Mouse (Mus musculus) heart, embryonic 12.5 days (tissue): ENCODE results near the gene Pygm. TPM values are rescaled to one million over a fixed set of nuclear protein-coding genes. Genes with fewer than 3 reads are reported as not detected.

Source experiments
- ATAC-seq: fragments of 200-750 bp; cut with Nextera tagmentation; 2 replicates; pipeline ENCODE4 v1.8.0; 2017; ENCODE audit warnings: moderate TSS enrichment, moderate library complexity; ENCODE audit not compliant: insufficient number of reproducible peaks, low FRiP score
- H3K27ac ChIP-seq: fragments of 300-500 bp; sonication (generic); 2 replicates; pipeline ENCODE4 v1.5.1; 2016; ENCODE audit warnings: mild to moderate bottlenecking, moderate library complexity; ENCODE audit not compliant: poor library complexity, severe bottlenecking
- H3K27me3 ChIP-seq: fragments of 300-500 bp; sonication (generic); replicated peaks from 2 replicates; pipeline ENCODE4 v1.6.1; 2016; ENCODE audit warnings: mild to moderate bottlenecking, moderate library complexity
- H3K36me3 ChIP-seq: fragments of 300-500 bp; sonication (generic); 2 replicates; pipeline ENCODE4 v1.6.1; 2016; ENCODE audit warnings: mild to moderate bottlenecking, moderate library complexity
- H3K4me1 ChIP-seq: fragments of 300-500 bp; sonication (generic); replicated peaks from 2 replicates; pipeline ENCODE4 v1.6.1; 2016; ENCODE audit warnings: mild to moderate bottlenecking
- H3K4me2 ChIP-seq: fragments of 300-500 bp; sonication (generic); 2 replicates; pipeline ENCODE4 v1.6.1; 2016; ENCODE audit warnings: mild to moderate bottlenecking, moderate library complexity
- H3K4me3 ChIP-seq: fragments of 300-500 bp; sonication (generic); 2 replicates; pipeline ENCODE4 v1.5.1; 2016; ENCODE audit warnings: mild to moderate bottlenecking
- H3K9ac ChIP-seq: fragments of 300-500 bp; sonication (generic); 2 replicates; pipeline ENCODE4 v1.6.1; 2016; ENCODE audit warnings: mild to moderate bottlenecking, moderate library complexity
- H3K9me3 ChIP-seq: fragments of 300-500 bp; sonication (generic); replicated peaks from 2 replicates; pipeline ENCODE4 v1.6.1; 2016; ENCODE audit warnings: mild to moderate bottlenecking, moderate library complexity
- WGBS: fragments of 180-500 bp; shearing (Covaris S2); methylation state at CpG from one replicate; pipeline ENCODE4 v1.1.7; 2016; 5-methylcytosine and 5-hydroxymethylcytosine counted together
- polyA plus RNA-seq: library from polyadenylated mRNA; unstranded; fragments of >200 nt; fragmentation: Nextera tagmentation; extraction: Ambion mirVana; gene quantifications from 2 replicates; pipeline ENCODE4 v1.2.1, GENCODE M21; 2016

The Pygm gene
- polyA plus RNA-seq, 1 experiment from 2014 or later, result 224 TPM

- Histone ChIP-seq H3K27ac (no peak overlapping the region), H3K9me3 (no peaks in the 10 kb centered on the region), H3K36me3 (peaks cover 68% of the 10 kb centered on the region), H3K27me3 (no peaks in the 10 kb centered on the region), H3K4me3 (peak overlapping the region; percentile 68), H3K9ac (no peak overlapping the region), H3K4me1 (peaks cover 24% of the 10 kb centered on the region), H3K4me2 (peak overlapping the region; percentile 92)
- 70% methylated on average over 5 of the region's 5 CpGs for WGBS
- ATAC-seq, result no peak
Measured at GRCm38 (mm10) chr19:6342276-6342933, 41.8 kb upstream of the Pygm start.

DNA sequence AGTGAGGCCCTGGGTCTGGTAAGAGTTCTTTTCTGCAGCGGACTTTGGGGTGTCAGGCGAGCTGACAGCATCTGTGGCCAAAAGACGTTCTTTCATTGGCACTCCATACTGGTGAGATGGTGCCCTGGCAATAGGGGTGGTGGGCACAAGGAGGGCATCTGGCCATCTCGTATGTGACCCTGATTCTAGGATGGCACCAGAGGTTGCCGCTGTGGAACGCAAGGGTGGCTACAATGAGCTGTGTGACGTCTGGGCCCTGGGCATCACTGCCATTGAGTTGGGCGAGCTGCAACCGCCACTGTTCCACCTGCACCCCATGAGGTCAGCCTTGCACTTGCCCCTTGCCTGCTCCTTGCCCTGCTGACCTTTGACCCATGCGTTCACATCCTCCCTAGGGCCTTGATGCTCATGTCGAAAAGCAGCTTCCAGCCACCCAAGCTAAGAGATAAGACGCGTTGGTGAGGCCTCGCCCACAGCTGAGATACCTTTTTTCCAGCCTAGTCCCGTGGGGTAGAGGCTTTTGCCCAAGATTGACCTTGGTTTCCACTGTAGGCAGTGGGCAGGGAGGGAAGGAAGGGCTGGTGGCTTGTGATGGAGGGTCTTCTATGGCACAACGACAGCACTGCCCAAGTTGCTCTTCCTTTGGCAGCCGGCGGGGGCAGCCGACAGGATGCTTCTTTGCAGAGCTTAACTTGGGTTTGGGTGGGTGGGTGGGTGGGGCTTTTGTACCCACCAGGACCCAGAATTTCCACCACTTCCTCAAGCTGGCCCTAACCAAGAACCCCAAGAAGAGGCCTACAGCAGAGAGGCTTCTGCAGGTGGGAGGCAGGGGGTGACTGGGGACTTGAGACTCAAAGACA lies 40.9 kb upstream of the Pygm start:
- 73% methylated on average over 19 of the region's 19 CpGs for WGBS
- Histone ChIP-seq H3K4me2 (peak overlapping the region; percentile 92; the same call in 1 of the 2 replicates), H3K4me1 (peaks cover 24% of the 10 kb centered on the region), H3K4me3 (no peak overlapping the region), H3K27me3 (no peaks in the 10 kb centered on the region), H3K27ac (no peak overlapping the region), H3K36me3 (peaks cover 61% of the 10 kb centered on the region), H3K9me3 (no peaks in the 10 kb centered on the region), H3K9ac (no peak overlapping the region)
- ATAC-seq, result no peak

GRCm38 (mm10) chr19:6343996-6344395 lies 40.2 kb upstream of the Pygm start:
- H3K27ac ChIP-seq, result no peak overlapping the region
- H3K4me3 ChIP-seq, result no peak overlapping the region
- peaks cover 54% of the 10 kb centered on the region for H3K36me3 ChIP-seq
- no peak overlapping the region for H3K4me2 ChIP-seq
- peaks cover 31% of the 10 kb centered on the region for H3K4me1 ChIP-seq
- H3K9ac ChIP-seq, result no peak overlapping the region
- ATAC-seq, result no peak
- H3K27me3 ChIP-seq, result no peaks in the 10 kb centered on the region
- WGBS, result 85% methylated on average over 5 of the region's 5 CpGs
- H3K9me3 ChIP-seq, result no peaks in the 10 kb centered on the region

DNA sequence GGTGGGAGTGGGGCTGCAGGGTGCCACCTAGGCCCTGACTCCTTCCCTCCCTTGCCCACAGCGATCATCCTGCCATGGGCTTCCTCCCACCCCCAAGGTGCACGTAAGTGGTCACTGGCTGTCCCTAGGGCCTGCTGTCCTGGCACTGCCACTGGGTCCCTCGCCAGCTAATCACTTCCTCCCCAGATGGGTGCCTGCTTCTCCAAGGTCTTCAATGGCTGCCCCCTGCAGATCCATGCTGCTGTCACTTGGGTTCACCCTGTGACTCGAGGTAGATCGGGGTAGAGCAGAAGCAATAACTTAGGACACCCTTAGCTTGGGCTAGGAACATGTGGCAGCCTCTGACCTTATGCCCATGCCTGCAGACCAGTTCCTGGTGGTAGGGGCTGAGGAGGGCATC lies 38.2 kb upstream of the Pygm start:
- Histone ChIP-seq H3K27ac (no peak overlapping the region), H3K36me3 (peaks cover 41% of the 10 kb centered on the region), H3K4me3 (no peak overlapping the region), H3K4me1 (peaks cover 31% of the 10 kb centered on the region), H3K9ac (no peak overlapping the region), H3K9me3 (no peaks in the 10 kb centered on the region), H3K27me3 (no peaks in the 10 kb centered on the region), H3K4me2 (no peak overlapping the region)
- no peak for ATAC-seq
- 91% methylated on average over 5 of the region's 5 CpGs for WGBS

DNA sequence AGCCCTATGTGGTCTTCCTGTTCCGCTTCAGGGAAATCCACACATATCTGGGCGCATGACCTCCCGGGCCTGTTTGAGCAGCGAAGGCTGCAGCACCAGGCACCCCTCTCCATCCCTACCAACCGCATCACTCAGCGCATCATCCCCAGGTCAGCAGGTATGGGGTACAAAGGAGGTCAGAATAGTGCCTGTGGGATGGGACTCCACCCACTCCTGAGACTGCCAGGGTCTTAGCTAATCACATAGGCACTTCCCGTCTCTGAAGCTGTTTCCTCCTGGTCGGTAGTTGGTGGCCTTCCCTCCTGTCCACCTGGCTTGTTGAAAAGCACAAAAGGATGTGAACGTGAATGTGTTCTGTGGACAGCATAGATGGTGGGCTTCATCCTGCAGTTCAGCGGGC lies 37.5 kb upstream of the Pygm start:
- ATAC-seq, result no peak

GRCm38 (mm10) chr19:6347615-6348014 lies 36.6 kb upstream of the Pygm start:
- no peak for ATAC-seq
- Histone ChIP-seq H3K4me1 (peaks cover 23% of the 10 kb centered on the region), H3K9me3 (no peaks in the 10 kb centered on the region), H3K4me2 (no peak overlapping the region), H3K9ac (no peak overlapping the region), H3K27me3 (no peaks in the 10 kb centered on the region), H3K4me3 (no peak overlapping the region), H3K27ac (no peak overlapping the region), H3K36me3 (peaks cover 44% of the 10 kb centered on the region)
- 95% methylated on average over 4 of the region's 4 CpGs for WGBS

More for the DNA sequence above, 37.5 kb upstream of the Pygm start:
- H3K36me3 ChIP-seq, result peaks cover 41% of the 10 kb centered on the region
- H3K9ac ChIP-seq, result no peak overlapping the region
- 81% methylated on average over 10 of the region's 10 CpGs for WGBS
- H3K9me3 ChIP-seq, result no peaks in the 10 kb centered on the region
- peaks cover 31% of the 10 kb centered on the region for H3K4me1 ChIP-seq
- H3K4me3 ChIP-seq, result no peak overlapping the region
- no peak overlapping the region for H3K4me2 ChIP-seq
- no peak overlapping the region for H3K27ac ChIP-seq
- H3K27me3 ChIP-seq, result no peaks in the 10 kb centered on the region

DNA sequence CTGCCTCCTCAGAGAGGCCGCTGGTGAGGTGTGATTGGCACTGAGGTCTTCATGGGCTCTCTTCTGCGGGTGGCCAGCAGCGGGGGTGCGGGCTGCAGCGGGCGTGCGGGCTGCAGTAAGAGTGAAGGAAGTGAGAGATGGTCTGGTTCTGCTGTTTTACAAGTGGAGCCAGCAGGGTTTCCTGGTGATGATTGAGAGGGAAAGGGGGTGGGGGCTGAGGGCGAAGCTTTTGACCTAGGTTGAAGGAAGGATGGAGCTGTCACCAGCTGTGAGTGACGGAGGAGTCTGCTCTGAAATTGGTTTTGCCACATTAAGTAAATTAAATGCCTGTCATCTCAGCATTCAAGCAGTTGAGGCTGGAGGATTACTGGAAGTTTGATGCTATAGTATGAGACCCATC lies 35.5 kb upstream of the Pygm start:
- H3K9me3 ChIP-seq, result no peaks in the 10 kb centered on the region
- H3K4me1 ChIP-seq, result peaks cover 27% of the 10 kb centered on the region
- H3K27ac ChIP-seq, result peak overlapping the region; percentile 65
- H3K9ac ChIP-seq, result no peak overlapping the region
- ATAC-seq, result no peak
- H3K36me3 ChIP-seq, result peaks cover 51% of the 10 kb centered on the region
- no peak overlapping the region for H3K4me3 ChIP-seq
- H3K27me3 ChIP-seq, result no peaks in the 10 kb centered on the region
- WGBS, result 32% methylated on average over 9 of the region's 9 CpGs
- H3K4me2 ChIP-seq, result peak overlapping the region; percentile 9; the same call in 1 of the 2 replicates

DNA sequence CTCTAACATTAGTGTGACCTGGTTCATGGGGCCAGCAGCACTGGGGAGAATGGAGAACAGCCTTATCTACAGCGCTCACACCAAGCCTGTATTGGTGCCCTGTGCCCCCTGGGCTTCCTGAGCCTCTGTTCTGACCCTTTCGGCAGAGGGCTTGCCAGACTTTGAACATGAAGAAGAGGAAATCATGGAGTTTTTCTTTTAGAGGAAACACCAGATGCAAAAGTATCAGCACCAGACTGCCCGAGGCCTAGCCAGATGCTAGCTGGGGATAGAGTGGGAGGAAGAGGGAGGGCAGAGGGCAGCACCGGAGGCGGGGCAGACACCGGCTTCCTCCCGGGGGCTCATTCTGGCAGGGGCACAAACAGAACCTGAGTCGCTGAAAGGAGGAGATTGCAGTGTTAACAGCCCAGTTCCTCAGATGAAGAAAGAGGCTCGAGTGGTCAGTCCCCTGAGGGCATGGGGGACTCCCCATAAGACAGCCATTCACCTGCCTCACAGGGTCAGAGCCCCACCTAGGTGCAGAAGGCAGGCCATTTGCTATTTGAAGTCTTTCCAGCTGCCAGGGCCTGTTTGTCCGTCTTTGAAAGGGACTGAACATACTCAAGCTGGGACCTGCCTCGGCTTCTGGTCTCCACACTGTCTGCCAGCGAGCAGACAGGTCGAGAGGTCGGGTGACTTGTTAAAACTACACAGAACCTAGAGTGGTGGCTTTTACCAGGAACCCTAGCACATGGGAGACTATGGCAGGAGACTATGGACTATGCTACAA lies 34.8 kb upstream of the Pygm start:
- peaks cover 34% of the 10 kb centered on the region for H3K4me1 ChIP-seq
- no peak overlapping the region for H3K9ac ChIP-seq
- ATAC-seq, result peak; percentile 38; the same call in 1 of the 2 replicates
- WGBS, result 40% methylated on average over 14 of the region's 14 CpGs
- H3K27me3 ChIP-seq, result no peaks in the 10 kb centered on the region
- no peak overlapping the region for H3K4me3 ChIP-seq
- peak overlapping the region; percentile 9 for H3K4me2 ChIP-seq
- H3K9me3 ChIP-seq, result no peaks in the 10 kb centered on the region
- H3K36me3 ChIP-seq, result peaks cover 52% of the 10 kb centered on the region
- peak overlapping the region; percentile 65 for H3K27ac ChIP-seq

DNA sequence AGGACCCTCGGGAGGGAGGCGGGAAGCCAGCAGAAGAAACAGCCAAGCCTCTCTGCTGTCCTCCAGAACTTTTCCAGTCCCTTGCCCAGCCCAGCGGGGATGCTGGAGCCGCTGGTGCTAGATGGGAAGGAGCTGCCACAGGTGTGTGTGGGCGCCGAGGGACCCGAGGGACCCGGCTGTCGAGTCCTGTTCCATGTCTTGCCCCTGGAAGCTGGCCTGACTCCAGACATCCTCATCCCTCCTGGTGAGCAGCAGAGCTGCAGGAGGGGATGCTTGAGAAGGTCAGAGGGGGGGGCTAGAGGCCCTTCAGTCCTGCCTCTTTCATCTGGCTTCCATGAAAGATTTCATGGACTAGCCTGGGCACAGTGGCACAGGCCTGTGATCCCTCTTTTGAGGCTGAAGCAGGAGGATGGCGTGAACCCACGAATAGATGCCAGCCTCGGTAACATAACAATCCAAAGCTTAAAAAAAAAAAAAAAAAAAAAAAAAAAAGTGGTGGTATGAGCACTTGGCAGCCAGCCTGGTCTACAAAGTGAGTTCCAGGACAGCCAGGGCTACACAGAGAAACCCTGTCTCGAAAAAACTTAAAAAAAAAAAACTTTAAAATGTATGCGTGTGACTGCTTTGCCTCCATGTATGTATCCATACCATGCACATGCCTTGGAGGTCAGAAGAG lies 32.6 kb upstream of the Pygm start:
- H3K36me3 ChIP-seq, result peaks cover 36% of the 10 kb centered on the region
- no peak overlapping the region for H3K27ac ChIP-seq
- 62% methylated on average over 14 of the region's 14 CpGs for WGBS
- no peak overlapping the region for H3K4me2 ChIP-seq
- H3K9ac ChIP-seq, result no peak overlapping the region
- H3K4me1 ChIP-seq, result peaks cover 34% of the 10 kb centered on the region
- no peak for ATAC-seq
- H3K4me3 ChIP-seq, result no peak overlapping the region
- H3K27me3 ChIP-seq, result no peaks in the 10 kb centered on the region
- H3K9me3 ChIP-seq, result no peaks in the 10 kb centered on the region

DNA sequence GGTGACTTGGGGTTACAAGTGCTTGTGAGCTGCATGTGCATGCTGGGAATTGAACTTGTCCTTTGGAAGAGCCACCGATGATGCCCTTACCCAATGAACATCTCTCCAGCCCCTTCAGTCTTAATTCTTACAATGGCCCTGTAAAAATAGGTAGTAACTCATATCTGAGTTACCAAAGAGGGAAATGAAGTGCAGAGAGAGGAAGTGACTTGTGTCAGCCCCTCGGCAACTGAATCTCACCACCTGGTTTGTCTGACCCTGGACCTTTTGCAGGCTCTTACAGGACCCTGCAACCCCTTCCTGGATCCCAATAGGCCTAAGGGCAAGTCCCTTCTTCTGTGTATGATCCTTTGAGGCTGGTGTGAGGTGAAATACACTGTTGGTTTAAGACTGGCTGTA lies 32.1 kb upstream of the Pygm start:
- no peak for ATAC-seq
- Histone ChIP-seq H3K4me2 (no peak overlapping the region), H3K36me3 (peaks cover 30% of the 10 kb centered on the region), H3K9ac (no peak overlapping the region), H3K4me3 (no peak overlapping the region), H3K4me1 (peaks cover 34% of the 10 kb centered on the region), H3K27me3 (no peaks in the 10 kb centered on the region), H3K27ac (no peak overlapping the region), H3K9me3 (no peaks in the 10 kb centered on the region)
- WGBS, result 84% methylated on average over 2 of the region's 2 CpGs
